In genomic region chr10:45082730-45083129, GRCm38 (mm10) we compare ENCODE assay signal across 11 mouse cellular contexts. TPM values are rescaled to one million over a fixed set of nuclear protein-coding genes. Genes with fewer than 3 reads are reported as not detected.
A peak's percentile ranks its signal among the peaks of the same experiment; 100 is the strongest.
DNase-seq lines count a peak whose midpoint lies in the region; ATAC-seq and TF ChIP-seq lines count a peak whose summit lies in the region.
"Had no signal": no experiment of that assay in that cellular context is flagged by ENCODE, and none has a peak within 500 bp of the region (broad histone marks: within the 10 kb centered on the region; RNA-seq: fewer than 3 reads in every experiment).

No protein-coding gene starts in this region.

- peak; percentile 30 for DNase-seq in heart, postnatal 0 days (ENCODE audit: low spot score)
- no peak for DNase-seq in heart, postnatal 36 days
- DNase-seq in midbrain, embryonic 11.5 days (ENCODE audit: low spot score, missing footprints) = no peak
- no peak for DNase-seq in midbrain, embryonic 10.5 days (ENCODE audit: low spot score)
- DNase-seq in stomach, postnatal 0 days (ENCODE audit: low spot score) = no peak
- no peak for DNase-seq in cerebellum, adult 18-20 months
- no peak for DNase-seq in layer of hippocampus, adult 11-12 months (ENCODE audit: low spot score)
- DNase-seq: cerebellum, adult 9-11 months; kidney, adult 9 months had no signal

- no peak overlapping the region for H3K9ac ChIP-seq in heart, postnatal 0 days (replicated peaks; ENCODE audit: low read depth, low read length)
- no peak overlapping the region for H3K9ac ChIP-seq in midbrain, embryonic 11.5 days (ENCODE audit: low read length)
- no peak overlapping the region for H3K9ac ChIP-seq in stomach, postnatal 0 days (ENCODE audit: low read length)
- H3K9ac ChIP-seq: liver, embryonic 15.5 days had no signal

- H3K27me3 ChIP-seq in heart, postnatal 0 days (ENCODE audit: control insufficient read depth, insufficient read depth, low read length) = no peaks in the 10 kb centered on the region
- no peaks in the 10 kb centered on the region for H3K27me3 ChIP-seq in midbrain, embryonic 11.5 days (ENCODE audit: control insufficient read depth, insufficient read depth, low read length)
- H3K27me3 ChIP-seq in midbrain, embryonic 10.5 days (ENCODE audit: low read depth, poor library complexity, severe bottlenecking) = no peaks in the 10 kb centered on the region
- no peaks in the 10 kb centered on the region for H3K27me3 ChIP-seq in stomach, postnatal 0 days (ENCODE audit: control insufficient read depth, insufficient read depth, low read length)
- H3K27me3 ChIP-seq: liver, embryonic 15.5 days had no signal

- no peaks in the 10 kb centered on the region for H3K9me3 ChIP-seq in heart, postnatal 0 days (replicated peaks; ENCODE audit: control insufficient read depth, low read length)
- no peaks in the 10 kb centered on the region for H3K9me3 ChIP-seq in midbrain, embryonic 11.5 days (ENCODE audit: control insufficient read depth, low read length)
- H3K9me3 ChIP-seq in midbrain, embryonic 10.5 days (replicated peaks) = no peaks in the 10 kb centered on the region
- H3K9me3 ChIP-seq in stomach, postnatal 0 days (ENCODE audit: control insufficient read depth, low read length) = no peaks in the 10 kb centered on the region
- H3K9me3 ChIP-seq: liver, embryonic 15.5 days had no signal

- H3K4me2 ChIP-seq in heart, postnatal 0 days (ENCODE audit: low read depth, low read length) = no peak overlapping the region
- H3K4me2 ChIP-seq in midbrain, embryonic 11.5 days = no peak overlapping the region
- H3K4me2 ChIP-seq in stomach, postnatal 0 days (replicated peaks; ENCODE audit: low read depth) = no peak overlapping the region
- H3K4me2 ChIP-seq: liver, embryonic 15.5 days had no signal

- 0 out of 2 replicates have a peak, but pooled peaks cover 10% of the 10 kb centered on the region for H3K4me1 ChIP-seq in heart, postnatal 0 days (ENCODE audit: control insufficient read depth, insufficient read depth)
- peaks cover 2% of the 10 kb centered on the region; the same call in 1 of the 2 replicates for H3K4me1 ChIP-seq in midbrain, embryonic 11.5 days (ENCODE audit: control insufficient read depth, insufficient read depth, low read length)
- peaks cover 16% of the 10 kb centered on the region for H3K4me1 ChIP-seq in midbrain, embryonic 10.5 days
- no peaks in the 10 kb centered on the region for H3K4me1 ChIP-seq in stomach, postnatal 0 days (replicated peaks; ENCODE audit: control insufficient read depth, insufficient read depth)

- 37% methylated on average over 2 of the region's 2 CpGs for WGBS in heart, postnatal 0 days
- 63% methylated on average over 2 of the region's 2 CpGs for WGBS in midbrain, embryonic 11.5 days
- 68% methylated on average over 2 of the region's 2 CpGs for WGBS in midbrain, embryonic 10.5 days
- WGBS in stomach, postnatal 0 days = 67% methylated on average over 2 of the region's 2 CpGs

- no peak overlapping the region for H3K4me3 ChIP-seq in heart, postnatal 0 days (ENCODE audit: low read depth, low read length)
- H3K4me3 ChIP-seq in midbrain, embryonic 11.5 days (ENCODE audit: low read depth, low read length) = no peak overlapping the region
- no peak overlapping the region for H3K4me3 ChIP-seq in midbrain, embryonic 10.5 days
- no peak overlapping the region for H3K4me3 ChIP-seq in stomach, postnatal 0 days (ENCODE audit: low read depth, low read length)
- H3K4me3 ChIP-seq: liver, embryonic 15.5 days had no signal

- intact Hi-C loops in heart, postnatal 36 days (cut with DNase I) = no loop called here

- no peaks in the 10 kb centered on the region for H3K36me3 ChIP-seq in heart, postnatal 0 days (replicated peaks; ENCODE audit: control insufficient read depth, insufficient read depth, low read length)
- no peaks in the 10 kb centered on the region for H3K36me3 ChIP-seq in midbrain, embryonic 11.5 days (ENCODE audit: control insufficient read depth, insufficient read depth, low read length)
- peaks cover 42% of the 10 kb centered on the region for H3K36me3 ChIP-seq in midbrain, embryonic 10.5 days
- H3K36me3 ChIP-seq in stomach, postnatal 0 days (ENCODE audit: control insufficient read depth, insufficient read depth, low read length) = no peaks in the 10 kb centered on the region

- TF ChIP-seq EP300 in heart, postnatal 0 days (IDR thresholded peaks at IDR 0.05; ENCODE audit: low read depth) = no peak
- TF ChIP-seq EP300 in stomach, postnatal 0 days (optimal IDR thresholded peaks at IDR 0.05) = no peak

- H3K27ac ChIP-seq in heart, postnatal 0 days (ENCODE audit: low read depth) = no peak overlapping the region
- no peak overlapping the region for H3K27ac ChIP-seq in midbrain, embryonic 11.5 days (ENCODE audit: low read depth, low read length)
- no peak overlapping the region for H3K27ac ChIP-seq in midbrain, embryonic 10.5 days (replicated peaks)
- no peak overlapping the region for H3K27ac ChIP-seq in stomach, postnatal 0 days (replicated peaks)
- H3K27ac ChIP-seq: liver, embryonic 15.5 days had no signal

- peak; percentile 47 for TF ChIP-seq CTCF in heart, postnatal 0 days (IDR thresholded peaks at IDR 0.05; ENCODE audit: low read depth)
- TF ChIP-seq CTCF in stomach, postnatal 0 days (IDR thresholded peaks at IDR 0.05; ENCODE audit: low read depth) = peak; percentile 59

- no peak for ATAC-seq in heart, postnatal 0 days (ENCODE audit: insufficient read depth, low read depth)
- peak; percentile 17; the same call in 1 of the 2 replicates for ATAC-seq in midbrain, embryonic 11.5 days (ENCODE audit: low FRiP score)
- ATAC-seq in granulocyte monocyte progenitor cell, adult 5-6 weeks (replicated peaks; ENCODE audit: poor library complexity, severe bottlenecking) = peak; percentile 51; the same call in 1 of the 2 replicates
- ATAC-seq in stomach, postnatal 0 days (ENCODE audit: low FRiP score, low TSS enrichment) = no peak

RNA-seq across cellular contexts. Expression of gene Prep, which starts 15.7 kb away (rescaled TPM):
- 16.8 and 18.2 TPM in 2 replicates for total RNA-seq in heart, postnatal 0 days (2014; rRNA removed; ENCODE audit: low replicate concordance)
- polyA plus RNA-seq in heart, postnatal 0 days (2015; fragmentation: Nextera tagmentation; extraction: Ambion mirVana) = 15.1 and 16.9 TPM in 2 replicates
- total RNA-seq in heart, postnatal 36 days (2021) = 10 to 100 TPM; 15.6 TPM
- 27.3 and 29.2 TPM in 2 replicates for polyA plus RNA-seq in midbrain, embryonic 11.5 days (2014; fragmentation: Nextera tagmentation; extraction: Ambion mirVana)
- polyA plus RNA-seq in midbrain, embryonic 10.5 days (2016; fragmentation: Nextera tagmentation; extraction: Ambion mirVana) = 34.3 and 36.6 TPM in 2 replicates
- 15.0 and 17.3 TPM in 2 replicates for total RNA-seq in granulocyte monocyte progenitor cell, adult 5-6 weeks (2014; fragmentation: Nextera tagmentation)
- total RNA-seq in granulocyte monocyte progenitor cell, adult 5-6 weeks (2017) = 12.7 and 14.3 TPM in 2 replicates
- polyA plus RNA-seq in stomach, postnatal 0 days (2015; fragmentation: Nextera tagmentation; extraction: Ambion mirVana) = 10.8 and 11.3 TPM in 2 replicates

Comparison
In these comparisons a context has a peak if more than half of its experiments do, and no peak if none do; other contexts are left out.
1. ATAC-seq: peak in midbrain, embryonic 11.5 days (single experiment) and granulocyte monocyte progenitor cell, adult 5-6 weeks (single experiment); none in heart, postnatal 0 days (single experiment) and stomach, postnatal 0 days (single experiment).